Mouse (Mus musculus) monocyte, adult 59 days (primary cell): ENCODE data around the gene Ermp1. TPM values are rescaled to one million over a fixed set of nuclear protein-coding genes. Genes with fewer than 3 reads are reported as not detected.

ENCODE experiments used
- total RNA-seq, 2 experiments: library from RNA; stranded (reverse); gene quantifications; one replicate each; pipeline ENCODE4 v1.2.4; 2023

The Ermp1 gene
- total RNA-seq, result 10 to 100 TPM; 31.7 to 36.5 TPM

DNA sequence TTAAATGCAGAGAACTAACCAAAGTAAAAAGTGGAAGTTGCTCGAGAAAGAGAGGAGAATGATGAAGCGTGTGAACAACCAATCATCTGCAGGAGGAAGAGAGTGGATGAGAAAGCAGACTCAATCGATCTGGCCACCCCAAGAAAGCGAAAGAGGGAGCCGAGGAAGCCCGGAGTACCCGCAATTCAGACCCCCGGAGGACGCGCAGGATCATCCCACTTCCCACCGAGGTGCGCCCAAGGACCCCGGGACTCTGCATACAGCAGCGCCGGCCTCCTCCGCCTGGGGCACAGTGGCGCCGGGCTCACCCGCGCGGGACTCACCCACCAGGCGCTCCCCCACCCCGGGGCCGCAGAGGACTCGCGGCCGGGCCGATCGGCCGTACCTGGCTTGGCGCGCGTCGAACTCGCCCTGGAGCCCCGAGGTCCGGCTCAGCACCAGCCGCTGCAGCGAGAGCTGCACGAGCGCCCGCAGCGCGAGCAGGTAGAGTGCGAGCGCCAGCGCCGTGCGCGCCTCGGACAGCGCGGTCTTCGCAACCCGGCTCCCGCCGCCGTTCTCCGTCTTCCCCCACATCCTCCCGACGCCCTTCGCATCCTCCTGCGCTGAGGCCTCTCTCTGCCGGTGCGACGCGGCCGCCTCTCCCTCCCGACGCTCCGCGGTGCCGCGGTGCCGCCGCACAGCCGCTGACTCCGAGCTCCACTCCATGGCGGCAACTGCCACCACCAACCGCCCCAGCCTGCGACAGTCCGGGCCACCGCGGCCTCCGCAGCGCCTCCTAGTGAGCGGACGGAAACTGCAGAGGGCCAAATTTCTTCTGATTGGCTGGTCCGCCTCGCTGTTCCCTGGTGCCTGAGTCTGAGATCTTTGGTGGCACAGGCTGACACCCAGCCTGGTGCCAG is at the start of gene Ermp1:
Gene Ermp1, minus strand, starts transcription at position 765 of the 899 bp plus-strand sequence.

DNA sequence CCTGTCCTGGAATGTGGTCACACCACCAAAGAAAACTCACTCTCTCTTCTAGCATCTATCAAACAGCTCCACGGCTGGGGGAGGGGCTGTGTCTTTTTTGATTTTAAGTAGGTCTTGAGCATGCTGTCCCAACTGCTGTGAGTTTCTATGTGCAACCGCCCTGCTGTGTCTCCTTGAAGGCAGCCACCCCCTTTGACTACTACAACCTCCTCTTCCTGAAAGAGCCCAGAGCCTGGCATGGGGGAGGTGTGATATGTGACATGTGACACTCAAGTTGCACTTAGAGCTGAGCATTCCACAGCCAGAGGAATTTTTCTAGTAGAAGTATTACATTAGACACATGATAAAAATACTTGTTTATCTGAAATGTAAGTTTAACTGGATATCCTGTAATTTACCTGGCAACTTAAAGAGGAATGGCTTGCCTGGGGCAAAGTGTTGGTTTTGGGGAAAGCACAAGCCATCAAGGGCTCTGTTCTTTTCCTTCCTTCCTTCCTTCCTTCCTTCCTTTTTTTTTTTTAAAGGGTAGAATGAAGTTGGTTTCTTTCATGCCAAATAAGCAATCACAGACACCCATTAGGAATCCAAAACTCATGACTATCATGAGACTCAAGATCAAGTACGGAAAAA is 49.1 kb upstream of the Ermp1 start, which contains the start of gene Mlana:
Gene Mlana, plus strand, starts transcription at position 580 of the 630 bp plus-strand sequence.

Other genes starting within 250 kb of the Ermp1 start
- gene Pdcd1lg2, start 237.5 kb downstream of the Ermp1 start, total RNA-seq, result 10 to 100 TPM in 1 of 2 experiments, 1 to 10 TPM in 1; 8.6 to 11.3 TPM
- 10 to 100 TPM; 46.8 to 49.5 TPM for gene Ric1, start 126.1 kb downstream of the Ermp1 start, total RNA-seq
- not detected for gene Mlana, start 49.4 kb upstream of the Ermp1 start, total RNA-seq
- gene 9930021J03Rik, start 157.6 kb upstream of the Ermp1 start, total RNA-seq, result 10 to 100 TPM; 19.3 to 23.5 TPM
- 10 to 100 TPM in 1 of 2 experiments, 1 to 10 TPM in 1; 9.8 to 11.4 TPM for gene Ranbp6, start 164.6 kb upstream of the Ermp1 start, total RNA-seq